Mouse (Mus musculus) adrenal gland, adult 8-10 months (tissue): ENCODE results near the gene Kcnk2. TPM values are rescaled to one million over a fixed set of nuclear protein-coding genes. Genes with fewer than 3 reads are reported as not detected.
"Not testable (repeated sequence)": the region's sequence is repeated elsewhere in the genome, so short reads cannot be mapped to it uniquely, and the experiment has no call there.

Experiments used
- DNase-seq: peaks from one replicate; pipeline ENCODE4 v3.0.0; 2022
- total RNA-seq, 4 experiments: library from RNA; stranded (reverse); gene quantifications; 2 replicates each; pipeline ENCODE4 v1.2.4; 2022

The Kcnk2 gene
- total RNA-seq, 4 experiments from 2014 or later, result 22.0 to 44.4 (median 26.6) TPM

DNA sequence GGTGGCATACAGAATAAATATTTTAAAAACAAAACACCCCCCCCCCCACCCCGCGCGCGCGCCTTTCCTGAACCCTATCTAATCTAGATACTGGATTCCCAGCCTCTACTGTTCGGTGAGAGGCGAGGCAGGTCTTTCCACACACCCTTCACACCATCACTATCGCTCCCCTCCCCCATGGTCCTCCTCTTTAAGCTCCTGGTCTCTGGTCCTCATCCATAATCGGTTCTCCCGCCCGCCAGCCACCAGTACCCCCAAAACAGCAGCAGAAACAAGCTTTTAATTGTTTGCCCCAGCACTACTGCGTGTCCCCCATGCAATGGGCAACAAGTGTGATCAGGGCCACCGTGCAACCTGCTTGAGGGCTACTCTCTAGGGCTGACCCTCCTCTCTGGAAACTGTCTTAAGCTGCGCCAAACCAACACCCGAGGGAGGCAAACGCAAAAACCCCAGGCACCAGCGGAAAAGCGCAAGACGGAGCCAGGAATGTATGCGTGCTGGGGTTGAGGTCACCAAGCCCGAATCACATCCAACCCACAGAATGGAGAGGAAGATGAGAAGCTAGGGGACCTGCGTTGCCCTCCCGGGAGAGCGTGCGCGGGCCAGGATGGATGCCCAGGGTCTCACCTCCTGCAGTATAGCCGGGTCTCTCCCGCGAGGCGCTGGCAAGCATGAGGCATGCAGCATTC, 59.5 kb downstream of the Kcnk2 start:
- no peak for DNase-seq

DNA sequence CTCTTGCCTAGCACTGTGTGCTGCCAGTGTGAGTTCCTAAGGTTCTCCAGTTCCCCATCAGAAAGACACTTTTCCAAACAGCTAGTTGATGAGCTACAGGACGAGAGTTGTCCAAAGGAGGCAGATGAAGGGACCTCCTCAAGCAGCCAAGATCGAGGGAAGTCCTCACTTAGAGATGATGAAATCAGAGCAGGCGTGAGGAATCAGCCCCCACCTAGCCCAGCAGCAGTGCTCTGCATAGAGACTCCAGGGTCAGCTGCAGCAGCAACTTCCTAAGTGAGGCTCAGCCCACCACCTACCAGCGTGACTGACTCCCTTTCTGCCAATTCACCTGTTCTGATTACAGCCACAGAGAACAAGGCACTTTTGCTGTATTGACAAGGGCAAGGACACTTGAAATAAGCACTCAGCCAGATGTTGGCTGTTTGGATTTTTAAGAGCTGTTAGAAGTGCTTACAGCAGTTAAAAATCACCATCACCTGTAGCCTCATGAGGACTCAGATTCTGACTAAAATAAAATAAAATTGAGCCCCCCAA, 60.6 kb downstream of the Kcnk2 start:
- no peak for DNase-seq

- DNase-seq, result no peak
Measured at GRCm38 (mm10) chr1:189315896-189316295, 86.2 kb downstream of the Kcnk2 start.

GRCm38 (mm10) chr1:189314495-189314894, 87.6 kb downstream of the Kcnk2 start:
- DNase-seq, result no peak

- DNase-seq, result no peak
Measured at GRCm38 (mm10) chr1:189313750-189314149, 88.3 kb downstream of the Kcnk2 start.

GRCm38 (mm10) chr1:189310145-189310544, 91.9 kb downstream of the Kcnk2 start:
- DNase-seq, result no peak

DNA sequence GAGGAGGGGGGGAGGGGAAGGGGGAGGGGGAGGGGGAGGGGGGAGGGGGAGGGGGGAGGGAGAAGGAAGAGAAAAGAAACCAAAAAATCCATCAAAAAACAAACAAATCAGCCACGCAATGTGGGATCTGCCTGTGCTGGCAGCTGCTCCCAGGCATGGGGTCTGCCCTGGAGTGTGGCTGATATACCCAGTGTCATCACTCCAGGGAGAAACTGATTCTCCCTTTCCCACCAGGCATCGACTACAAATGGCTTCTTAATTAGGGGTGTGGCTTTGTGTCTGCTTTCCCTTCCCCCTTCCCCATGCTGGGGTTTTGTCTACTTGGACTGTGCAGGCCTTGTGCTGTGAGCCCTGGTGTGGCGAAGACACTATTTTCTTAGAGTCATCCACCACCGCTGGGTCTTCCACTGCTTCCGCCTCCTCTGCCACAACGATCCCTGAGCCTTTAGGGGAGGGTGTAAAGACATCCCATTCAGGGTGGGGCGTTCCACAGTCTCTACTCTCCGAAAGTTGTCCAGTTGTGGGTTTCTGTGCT, 97.0 kb downstream of the Kcnk2 start:
- no peak for DNase-seq

- DNase-seq, result no peak
Measured at GRCm38 (mm10) chr1:189303001-189303400, 99.1 kb downstream of the Kcnk2 start.

- peak; percentile 60 for DNase-seq
Measured at GRCm38 (mm10) chr1:189293679-189294406, 108.2 kb downstream of the Kcnk2 start.

- no peak for DNase-seq
Measured at GRCm38 (mm10) chr1:189290885-189291284, 111.2 kb downstream of the Kcnk2 start.

- DNase-seq, result no peak
Measured at GRCm38 (mm10) chr1:189288948-189289347, 113.1 kb downstream of the Kcnk2 start.

- no peak for DNase-seq
Measured at GRCm38 (mm10) chr1:189272281-189272680, 129.8 kb downstream of the Kcnk2 start.

GRCm38 (mm10) chr1:189253631-189254030, 148.4 kb downstream of the Kcnk2 start:
- no peak for DNase-seq

DNA sequence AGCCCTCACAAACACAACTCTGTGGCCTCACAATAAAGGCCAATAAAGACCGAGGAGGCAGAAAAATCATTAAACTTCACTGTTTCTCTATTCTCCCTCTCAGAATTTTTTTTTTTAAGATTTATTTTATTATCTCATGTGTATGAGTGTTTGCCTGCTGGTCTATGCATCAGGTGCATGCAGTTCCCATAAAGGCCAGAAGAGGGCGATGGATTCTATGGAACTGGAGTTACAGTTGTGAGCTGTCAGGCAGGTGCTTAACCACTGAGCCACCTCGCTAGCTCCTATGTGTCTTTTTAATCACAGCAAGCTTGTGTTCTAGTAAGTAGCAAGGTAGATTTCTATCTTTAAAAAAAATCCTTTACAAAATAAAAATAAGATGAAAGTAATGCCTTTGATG, 148.9 kb downstream of the Kcnk2 start:
- DNase-seq, result no peak

DNA sequence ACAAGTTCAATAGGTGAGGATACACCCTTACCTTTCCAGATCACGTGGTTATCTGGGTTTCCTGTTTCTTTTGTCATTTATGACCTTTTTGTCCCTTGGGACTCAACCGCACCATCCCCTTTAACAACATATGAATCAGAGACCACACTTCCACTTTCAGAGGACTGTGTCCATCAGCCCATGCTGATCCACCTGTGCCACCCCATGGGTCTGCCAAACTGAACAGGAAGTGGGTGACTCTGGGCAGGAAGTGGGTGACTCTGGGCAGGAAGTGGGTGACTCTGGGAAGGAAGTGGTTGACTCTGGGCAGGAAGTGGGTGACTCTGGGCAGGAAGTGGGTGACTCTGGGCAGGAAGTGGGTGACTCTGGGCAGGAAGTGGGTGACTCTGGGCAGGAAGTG, 158.9 kb downstream of the Kcnk2 start:
- DNase-seq, result not testable (repeated sequence)

- no peak for DNase-seq
Measured at GRCm38 (mm10) chr1:189235261-189235660, 166.8 kb downstream of the Kcnk2 start.

DNA sequence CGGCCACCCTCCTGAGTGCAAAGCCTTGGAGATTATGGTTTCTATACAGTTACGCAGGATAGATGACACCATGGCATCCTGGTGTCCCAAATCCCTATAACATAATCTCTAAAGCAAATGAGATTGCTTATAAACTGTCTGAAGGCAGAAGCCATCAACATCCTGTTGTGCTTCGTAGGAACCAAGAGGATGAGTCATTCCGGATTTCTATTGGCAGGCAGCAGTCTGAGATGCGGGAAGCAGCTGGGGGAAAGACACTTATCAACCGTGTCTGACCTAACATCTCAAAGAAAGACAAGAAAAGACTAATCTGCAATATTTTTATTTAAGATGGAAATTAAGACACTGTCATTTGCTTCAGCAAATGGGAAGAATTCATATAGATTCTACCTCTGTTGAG, 169.2 kb downstream of the Kcnk2 start:
- DNase-seq, result no peak

GRCm38 (mm10) chr1:189228222-189229084, 173.6 kb downstream of the Kcnk2 start:
- DNase-seq, result no peak

GRCm38 (mm10) chr1:189227479-189227878, 174.6 kb downstream of the Kcnk2 start:
- DNase-seq, result no peak

- no peak for DNase-seq
Measured at GRCm38 (mm10) chr1:189219051-189219450, 183.0 kb downstream of the Kcnk2 start.

GRCm38 (mm10) chr1:189217751-189218564, 184.1 kb downstream of the Kcnk2 start:
- no peak for DNase-seq

GRCm38 (mm10) chr1:189215131-189215530, 186.9 kb downstream of the Kcnk2 start:
- DNase-seq, result no peak
